Mouse (Mus musculus) C2C12 (cell line): ENCODE data around the gene Bri3.

Source experiments
- CEBPB ChIP-seq: IDR thresholded peaks from one replicate; pipeline ENCODE4 v1.6.1; 2011; ENCODE audit warnings: low read depth, mild to moderate bottlenecking, control low read depth, moderate library complexity
- CTCF ChIP-seq: IDR thresholded peaks from one replicate; pipeline ENCODE4 v1.5.1; 2011; ENCODE audit not compliant: control insufficient read depth, insufficient read depth, insufficient read length
- MAX ChIP-seq: IDR thresholded peaks from one replicate; pipeline ENCODE4 v1.6.1; 2011; ENCODE audit warnings: mild to moderate bottlenecking, control low read depth
- MYOD1 ChIP-seq: IDR thresholded peaks from one replicate; pipeline ENCODE4 v1.6.1; 2011; ENCODE audit warnings: low read depth; ENCODE audit not compliant: control insufficient read depth, insufficient read length
- MYOG ChIP-seq: IDR thresholded peaks from one replicate; pipeline ENCODE4 v1.6.1; 2011; ENCODE audit not compliant: control insufficient read depth, insufficient read length; ENCODE audit errors: extremely low read depth
- USF1 ChIP-seq: IDR thresholded peaks from one replicate; pipeline ENCODE4 v1.6.1; 2011; ENCODE audit warnings: low read depth, mild to moderate bottlenecking, control low read depth, moderate library complexity

- TF ChIP-seq CTCF, result no peak
- no peak for TF ChIP-seq MYOD1
- TF ChIP-seq USF1, result no peak
- TF ChIP-seq MAX, result no peak
- no peak for TF ChIP-seq MYOG
- no peak for TF ChIP-seq CEBPB
Measured at GRCm38 (mm10) chr5:144368661-144369205, 124.5 kb downstream of the Bri3 start.
